Mouse (Mus musculus): Measurements from ENCODE around the gene Hist2h3c1. TPM values are rescaled to one million over a fixed set of nuclear protein-coding genes. Genes with fewer than 3 reads are reported as not detected.
"Not testable (repeated sequence)": the region's sequence is repeated elsewhere in the genome, so short reads cannot be mapped to it uniquely, and the experiment has no call there.

The Hist2h3c1 gene
- total RNA-seq (2021) = not detected
- long read RNA-seq, partial matches to known transcripts = 0 of 1 reads
- long read RNA-seq, other reads (novel, unspliced or antisense) = 0 of 1 reads

- DNase-seq (ENCODE audit: low spot score in 2 of 2) = not testable (repeated sequence)
Observed at GRCm38 (mm10) chr3:96246427-96246856, at the start of gene Hist2h3c1. TSS of gene Hist2h3c1 (plus strand) at chr3:96246685.

GRCm38 (mm10) chr3:96197129-96197749 is 49.2 kb upstream of the Hist2h3c1 start:
- DNase-seq (ENCODE audit: low spot score in 2 of 2) = peak; percentile 84 to 88

- DNase-seq (ENCODE audit: low spot score in 2 of 2) = no peak
Observed at GRCm38 (mm10) chr3:96198181-96198580, 48.3 kb upstream of the Hist2h3c1 start.

- DNase-seq (ENCODE audit: low spot score in 2 of 2) = not testable (repeated sequence)
Observed at GRCm38 (mm10) chr3:96198601-96199251, 47.8 kb upstream of the Hist2h3c1 start.

- DNase-seq (ENCODE audit: low spot score in 2 of 2) = no peak
Observed at GRCm38 (mm10) chr3:96199731-96200130, 46.8 kb upstream of the Hist2h3c1 start.

GRCm38 (mm10) chr3:96207819-96208218 is 38.7 kb upstream of the Hist2h3c1 start:
- DNase-seq (ENCODE audit: low spot score in 2 of 2) = no peak

- DNase-seq (ENCODE audit: low spot score in 2 of 2) = no peak
Observed at GRCm38 (mm10) chr3:96209242-96209641, 37.2 kb upstream of the Hist2h3c1 start.

- no peak for DNase-seq (ENCODE audit: low spot score in 2 of 2)
Observed at GRCm38 (mm10) chr3:96219191-96219641, 27.3 kb upstream of the Hist2h3c1 start.

- peak; percentile 73 to 82 for DNase-seq (ENCODE audit: low spot score in 2 of 2)
Observed at GRCm38 (mm10) chr3:96219661-96220130, 26.8 kb upstream of the Hist2h3c1 start, which contains the start of the genes Bola1 and Hist2h2ab. TSS of gene Bola1 (minus strand) at chr3:96219709. TSS of gene Hist2h2ab (plus strand) at chr3:96219865.

GRCm38 (mm10) chr3:96220131-96220764 is 26.2 kb upstream of the Hist2h3c1 start:
- peak in 1 of 2 experiments; percentile 69 for DNase-seq (ENCODE audit: low spot score in 2 of 2)

- peak; percentile 59 to 81 for DNase-seq (ENCODE audit: low spot score in 2 of 2)
Observed at GRCm38 (mm10) chr3:96220765-96221639, 25.5 kb upstream of the Hist2h3c1 start, which contains the start of the genes Hist2h2ac and Hist2h2be. TSS of gene Hist2h2ac (minus strand) at chr3:96220880. TSS of gene Hist2h2be (plus strand) at chr3:96221119.

- no peak for DNase-seq (ENCODE audit: low spot score in 2 of 2)
Observed at GRCm38 (mm10) chr3:96221640-96222038, 24.8 kb upstream of the Hist2h3c1 start.

- DNase-seq (ENCODE audit: low spot score in 2 of 2) = no peak
Observed at GRCm38 (mm10) chr3:96222774-96223173, 23.7 kb upstream of the Hist2h3c1 start.

GRCm38 (mm10) chr3:96225421-96225820 is 21.1 kb upstream of the Hist2h3c1 start:
- DNase-seq (ENCODE audit: low spot score in 2 of 2) = no peak

- no peak for DNase-seq (ENCODE audit: low spot score in 2 of 2)
Observed at GRCm38 (mm10) chr3:96226695-96227648, 19.5 kb upstream of the Hist2h3c1 start.

- no peak for DNase-seq (ENCODE audit: low spot score in 2 of 2)
Observed at GRCm38 (mm10) chr3:96228828-96229227, 17.7 kb upstream of the Hist2h3c1 start.

GRCm38 (mm10) chr3:96230404-96230803 is 16.1 kb upstream of the Hist2h3c1 start:
- DNase-seq (ENCODE audit: low spot score in 2 of 2) = no peak

- no peak for DNase-seq (ENCODE audit: low spot score in 2 of 2)
Observed at GRCm38 (mm10) chr3:96230910-96231757, 15.4 kb upstream of the Hist2h3c1 start.

- no peak for DNase-seq (ENCODE audit: low spot score in 2 of 2)
Observed at GRCm38 (mm10) chr3:96231758-96232120, 14.7 kb upstream of the Hist2h3c1 start.
